Mouse (Mus musculus) intestine, embryonic 16.5 days (tissue): ENCODE measurements at regions not wholly inside any gene's neighbourhood (a gene's known extent, or its start where the extent isn't known, plus 50 kb on each side); places are given as distances from the start of the nearest gene placed in this dataset.
A peak's percentile ranks its signal among the peaks of the same experiment; 100 is the strongest.

Experiments
- ATAC-seq: fragments of 200-750 bp; cut with Nextera tagmentation; 2 replicates; pipeline ENCODE4 v1.8.0; 2017; ENCODE audit warnings: moderate TSS enrichment, moderate library complexity
- H3K27ac ChIP-seq: fragments of 300-500 bp; sonication (generic); 2 replicates; pipeline ENCODE4 v1.5.1; 2014; ENCODE audit warnings: mild to moderate bottlenecking, low read length
- H3K27me3 ChIP-seq: fragments of 300-500 bp; sonication (generic); replicated peaks from 2 replicates; pipeline ENCODE4 v1.6.1; 2014; ENCODE audit warnings: low read length, control low read depth, mixed read lengths; ENCODE audit not compliant: control insufficient read depth, insufficient read depth
- H3K36me3 ChIP-seq: fragments of 300-500 bp; sonication (generic); 2 replicates; pipeline ENCODE4 v1.6.1; 2014; ENCODE audit warnings: low read length, control low read depth; ENCODE audit not compliant: control insufficient read depth, insufficient read depth
- H3K4me1 ChIP-seq: fragments of 300-500 bp; sonication (generic); 2 replicates; pipeline ENCODE4 v1.6.1; 2014; ENCODE audit warnings: low read length, control low read depth, mixed read lengths; ENCODE audit not compliant: control insufficient read depth, insufficient read depth
- H3K4me2 ChIP-seq: fragments of 300-500 bp; sonication (generic); 2 replicates; pipeline ENCODE4 v1.6.1; 2014; ENCODE audit warnings: low read depth, low read length, control low read depth
- H3K4me3 ChIP-seq: fragments of 300-500 bp; sonication (generic); 2 replicates; pipeline ENCODE4 v1.5.1; 2014; ENCODE audit warnings: mild to moderate bottlenecking, low read length
- H3K9ac ChIP-seq: fragments of 300-500 bp; sonication (generic); 2 replicates; pipeline ENCODE4 v1.6.1; 2014; ENCODE audit warnings: low read depth, low read length
- H3K9me3 ChIP-seq: fragments of 300-500 bp; sonication (generic); 2 replicates; pipeline ENCODE4 v1.6.1; 2016; ENCODE audit warnings: low read length, control low read depth; ENCODE audit not compliant: control insufficient read depth
- WGBS: fragments of 180-500 bp; shearing (Covaris S2); extraction: QIAGEN DNeasy Blood & Tissue Kit; methylation state at CpG from one replicate; pipeline ENCODE4 v1.1.7; 2014; 5-methylcytosine and 5-hydroxymethylcytosine counted together

- Histone ChIP-seq H3K27me3 (no peaks in the 10 kb centered on the region), H3K9ac (no peak overlapping the region), H3K9me3 (no peaks in the 10 kb centered on the region), H3K27ac (no peak overlapping the region), H3K4me2 (no peak overlapping the region), H3K4me1 (no peaks in the 10 kb centered on the region), H3K4me3 (no peak overlapping the region), H3K36me3 (no peaks in the 10 kb centered on the region)
- 76% methylated on average over 1 of the region's 1 CpGs for WGBS
- no peak for ATAC-seq
These were observed 172.5 kb downstream of the Tacr3 start for GRCm38 (mm10) chr3:135001270-135001669.

GRCm38 (mm10) chr3:135015784-135016183 is 187.0 kb downstream of the Tacr3 start:
- no peaks in the 10 kb centered on the region for H3K36me3 ChIP-seq
- 78% methylated on average over 4 of the region's 4 CpGs for WGBS
- no peaks in the 10 kb centered on the region for H3K4me1 ChIP-seq
- H3K9me3 ChIP-seq: no peaks in the 10 kb centered on the region
- no peak overlapping the region for H3K27ac ChIP-seq
- H3K4me3 ChIP-seq: no peak overlapping the region
- no peaks in the 10 kb centered on the region for H3K27me3 ChIP-seq
- H3K4me2 ChIP-seq: no peak overlapping the region
- no peak for ATAC-seq
- H3K9ac ChIP-seq: no peak overlapping the region

DNA sequence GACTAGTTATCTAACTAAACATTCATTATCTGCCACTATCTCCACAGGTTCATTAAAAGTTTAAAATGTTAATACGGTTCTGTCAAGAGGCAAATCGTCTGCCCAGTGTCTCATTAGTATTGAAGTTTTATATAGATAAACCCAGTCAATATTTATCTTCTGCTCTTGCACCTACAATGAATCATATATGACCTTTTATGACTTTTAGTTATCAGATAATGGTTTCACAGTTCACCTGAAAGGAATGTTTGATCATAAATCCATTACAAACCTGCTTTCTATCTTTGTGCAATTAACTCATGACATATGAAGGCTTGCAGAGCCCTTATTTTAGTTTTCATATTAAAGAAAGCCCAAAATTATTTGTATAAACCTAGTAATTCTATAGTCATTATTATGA is 188.0 kb upstream of the Cenpe start:
- WGBS: 51% methylated on average over 2 of the region's 2 CpGs
- H3K4me3 ChIP-seq: no peak overlapping the region
- H3K4me1 ChIP-seq: no peaks in the 10 kb centered on the region
- no peaks in the 10 kb centered on the region for H3K9me3 ChIP-seq
- no peak overlapping the region for H3K9ac ChIP-seq
- peak; percentile 90 for ATAC-seq
- H3K36me3 ChIP-seq: no peaks in the 10 kb centered on the region
- H3K27me3 ChIP-seq: no peaks in the 10 kb centered on the region
- H3K4me2 ChIP-seq: no peak overlapping the region
- H3K27ac ChIP-seq: no peak overlapping the region

DNA sequence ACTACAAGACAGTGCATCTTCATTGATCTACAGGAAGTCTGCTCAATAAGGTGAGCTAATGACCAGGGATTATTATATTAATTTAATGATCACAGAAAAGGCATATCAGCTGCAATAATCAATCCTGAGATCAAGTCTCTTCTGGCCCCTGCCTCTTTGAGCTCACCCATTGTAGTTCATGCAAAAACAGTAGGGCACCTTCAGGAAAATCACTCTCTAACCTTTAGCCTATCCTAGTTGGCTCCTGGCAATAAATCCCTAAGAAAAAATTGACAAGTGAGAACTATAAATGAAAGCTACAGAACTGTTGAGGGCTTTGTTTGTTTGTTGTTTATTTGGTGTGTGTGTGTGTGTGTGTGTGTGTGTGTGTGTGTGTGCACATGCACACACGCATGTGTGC is 187.5 kb upstream of the Cenpe start:
- no peaks in the 10 kb centered on the region for H3K4me1 ChIP-seq
- H3K36me3 ChIP-seq: no peaks in the 10 kb centered on the region
- peak; percentile 66 for ATAC-seq
- H3K27ac ChIP-seq: no peak overlapping the region
- no peak overlapping the region for H3K9ac ChIP-seq
- no peaks in the 10 kb centered on the region for H3K27me3 ChIP-seq
- H3K4me3 ChIP-seq: no peak overlapping the region
- no peak overlapping the region for H3K4me2 ChIP-seq
- H3K9me3 ChIP-seq: no peaks in the 10 kb centered on the region
- 92% methylated on average over 1 of the region's 1 CpGs for WGBS

- Histone ChIP-seq H3K27me3 (no peaks in the 10 kb centered on the region), H3K4me1 (no peaks in the 10 kb centered on the region), H3K36me3 (no peaks in the 10 kb centered on the region), H3K9ac (no peak overlapping the region), H3K4me3 (no peak overlapping the region), H3K9me3 (no peaks in the 10 kb centered on the region), H3K4me2 (no peak overlapping the region), H3K27ac (no peak overlapping the region)
- ATAC-seq: no peak
- 83% methylated on average over 2 of the region's 2 CpGs for WGBS
These were observed 179.9 kb upstream of the Cenpe start for GRCm38 (mm10) chr3:135032483-135032882.

GRCm38 (mm10) chr3:135037383-135037782 is 175.0 kb upstream of the Cenpe start:
- no peak overlapping the region for H3K4me2 ChIP-seq
- H3K27ac ChIP-seq: no peak overlapping the region
- no peak overlapping the region for H3K4me3 ChIP-seq
- no peaks in the 10 kb centered on the region for H3K9me3 ChIP-seq
- no peaks in the 10 kb centered on the region for H3K36me3 ChIP-seq
- no peaks in the 10 kb centered on the region for H3K4me1 ChIP-seq
- ATAC-seq: no peak
- no peak overlapping the region for H3K9ac ChIP-seq
- WGBS: 57% methylated on average over 1 of the region's 1 CpGs
- H3K27me3 ChIP-seq: no peaks in the 10 kb centered on the region

DNA sequence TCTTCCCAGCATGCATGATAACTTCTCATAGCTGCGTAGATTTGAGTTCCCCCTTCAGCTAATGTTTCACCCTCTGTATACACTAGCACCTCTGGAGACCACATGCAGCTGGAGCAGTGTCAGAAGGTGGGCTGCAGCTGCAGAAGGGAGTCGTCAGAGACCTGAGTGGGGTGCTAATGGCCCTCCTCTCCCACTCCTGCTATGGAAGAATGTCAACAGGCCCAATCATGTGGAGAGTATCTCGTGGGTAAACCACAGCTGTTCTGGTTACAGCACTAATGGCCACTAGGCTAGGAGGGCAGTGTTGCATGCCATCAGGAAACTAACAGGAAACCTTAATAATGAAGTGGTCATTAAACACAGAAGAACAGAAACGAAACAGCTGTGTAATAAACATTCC is 170.1 kb upstream of the Cenpe start:
- 41% methylated on average over 4 of the region's 4 CpGs for WGBS
- Histone ChIP-seq H3K4me2 (no peak overlapping the region), H3K9ac (no peak overlapping the region), H3K27me3 (no peaks in the 10 kb centered on the region), H3K36me3 (no peaks in the 10 kb centered on the region), H3K27ac (no peak overlapping the region), H3K9me3 (no peaks in the 10 kb centered on the region), H3K4me1 (no peaks in the 10 kb centered on the region), H3K4me3 (no peak overlapping the region)
- ATAC-seq: no peak

DNA sequence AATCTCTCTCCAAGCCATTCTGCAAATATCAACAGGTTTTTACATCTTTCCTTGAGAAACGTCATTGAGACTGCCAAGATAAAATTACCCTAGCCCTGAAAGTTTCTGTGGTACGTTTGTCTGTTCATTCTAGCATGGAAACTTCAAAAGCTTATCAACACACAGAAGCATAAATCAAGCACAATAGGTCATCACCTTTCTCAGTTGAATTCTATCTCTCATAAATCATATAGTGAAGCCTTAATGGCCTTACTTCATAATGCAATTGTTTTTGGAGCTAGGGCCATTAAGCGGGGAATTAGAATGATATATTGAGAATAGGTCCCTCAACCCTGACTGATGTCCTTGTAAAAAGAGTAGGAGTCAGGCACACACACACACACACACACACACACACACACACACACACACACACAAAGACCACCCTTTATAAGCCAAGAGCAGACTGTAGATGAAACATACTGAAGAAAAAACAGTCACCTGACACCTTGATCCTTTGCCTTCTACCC is 166.5 kb upstream of the Cenpe start:
- Histone ChIP-seq H3K36me3 (no peaks in the 10 kb centered on the region), H3K9me3 (no peaks in the 10 kb centered on the region), H3K4me3 (no peak overlapping the region), H3K27ac (no peak overlapping the region), H3K9ac (no peak overlapping the region), H3K27me3 (no peaks in the 10 kb centered on the region), H3K4me2 (no peak overlapping the region), H3K4me1 (no peaks in the 10 kb centered on the region)
- no peak for ATAC-seq
- WGBS: 31% methylated on average over 3 of the region's 3 CpGs

GRCm38 (mm10) chr3:135091487-135091886 is 120.8 kb upstream of the Cenpe start:
- Histone ChIP-seq H3K4me2 (no peak overlapping the region), H3K4me1 (no peaks in the 10 kb centered on the region), H3K4me3 (no peak overlapping the region), H3K36me3 (no peaks in the 10 kb centered on the region), H3K27me3 (no peaks in the 10 kb centered on the region), H3K27ac (no peak overlapping the region), H3K9ac (no peak overlapping the region), H3K9me3 (no peaks in the 10 kb centered on the region)
- no peak for ATAC-seq

- H3K27me3 ChIP-seq: no peaks in the 10 kb centered on the region
- ATAC-seq: no peak
- no peak overlapping the region for H3K4me2 ChIP-seq
- no peak overlapping the region for H3K27ac ChIP-seq
- no peak overlapping the region for H3K9ac ChIP-seq
- H3K4me1 ChIP-seq: no peaks in the 10 kb centered on the region
- no peak overlapping the region for H3K4me3 ChIP-seq
- H3K36me3 ChIP-seq: no peaks in the 10 kb centered on the region
- no peaks in the 10 kb centered on the region for H3K9me3 ChIP-seq
- 84% methylated on average over 8 of the region's 8 CpGs for WGBS
These were observed 111.3 kb upstream of the Cenpe start for GRCm38 (mm10) chr3:135100901-135101586.
